Mouse (Mus musculus): ENCODE results near the gene Kifc1.
A peak's percentile ranks its signal among the peaks of the same experiment; 100 is the strongest.

Gene Kifc1

DNA sequence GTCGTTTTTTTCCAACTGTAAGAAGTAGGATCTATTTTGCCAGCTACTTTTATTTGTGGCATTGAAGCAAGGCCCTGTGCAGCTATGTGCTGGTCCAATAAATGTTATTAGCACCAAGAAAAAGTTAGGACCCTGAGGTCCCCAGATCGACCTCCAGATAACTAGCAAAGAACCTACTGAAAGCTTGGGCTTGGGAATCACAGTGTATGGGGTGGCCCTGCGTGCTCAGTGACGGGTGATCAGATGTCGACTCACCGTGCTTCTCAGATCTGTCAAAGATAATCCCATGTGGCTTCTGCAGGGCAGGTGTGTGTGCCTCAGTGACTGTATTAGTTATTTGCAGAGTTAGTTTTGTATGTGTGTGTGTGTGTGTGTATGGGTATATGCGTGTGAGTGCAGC lies 30.9 kb upstream of the Kifc1 start:
- Histone ChIP-seq H3K27me3 (ENCODE audit: insufficient read depth, low read length) (no peaks in the 10 kb centered on the region), H3K36me3 (ENCODE audit: insufficient read depth, low read length) (peaks cover 59% of the 10 kb centered on the region), H3K9me3 (ENCODE audit: low read length) (no peaks in the 10 kb centered on the region), H3K4me3 (replicated peaks; ENCODE audit: low read length) (0 out of 2 replicates have a peak overlapping the region, but pooled peaks have one; percentile 80), H3K4me1 (replicated peaks; ENCODE audit: low read depth, low read length) (peaks cover 88% of the 10 kb centered on the region)
- TF ChIP-seq POU5F1 (IDR thresholded peaks at IDR 0.05; ENCODE audit: borderline replicate concordance, low read length) (no peak), CTCF (conservative IDR thresholded peaks at IDR 0.05; ENCODE audit: low read length) (no peak)

DNA sequence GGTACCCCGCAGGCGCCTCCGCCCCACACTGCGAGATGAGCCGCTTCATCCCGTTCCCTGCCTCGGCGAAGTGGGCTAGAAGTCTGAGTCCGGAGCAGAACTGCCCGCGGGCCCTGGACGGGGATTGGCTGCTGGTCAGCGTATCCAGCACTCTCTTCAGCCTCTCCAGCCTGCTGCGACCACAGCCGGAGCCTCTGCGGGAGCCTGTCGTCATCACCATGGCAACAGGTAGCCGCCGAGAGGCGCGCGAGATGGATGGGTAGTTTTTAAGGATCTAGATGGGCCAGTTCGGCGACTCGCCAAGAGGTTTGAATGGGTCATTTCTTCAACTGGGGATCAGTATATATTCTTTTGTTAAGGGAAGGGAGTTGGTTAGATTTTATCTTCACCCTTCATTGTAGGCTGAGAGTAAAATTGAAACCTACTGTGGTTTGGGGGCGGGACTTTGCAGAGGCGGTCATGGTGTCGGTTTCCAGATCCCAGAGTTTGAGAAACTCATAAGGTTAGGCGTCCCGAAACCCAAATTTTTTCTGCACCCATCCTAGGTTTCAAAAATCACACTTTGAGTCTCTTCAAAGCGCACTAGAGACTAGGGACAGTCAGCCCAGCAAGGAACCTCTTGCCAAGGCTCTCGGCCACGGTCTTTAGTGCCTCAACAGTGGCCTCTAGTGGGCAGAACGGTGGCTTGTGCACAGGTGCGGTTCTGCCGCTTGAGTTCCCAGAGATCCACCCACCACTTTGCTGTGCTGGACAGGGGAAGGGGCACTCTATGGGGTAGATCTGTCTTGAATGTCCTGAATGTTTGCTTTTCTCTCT lies 30.0 kb upstream of the Kifc1 start:
- Histone ChIP-seq H3K27me3 (ENCODE audit: insufficient read depth, low read length) (no peaks in the 10 kb centered on the region), H3K4me3 (replicated peaks; ENCODE audit: low read length) (peak overlapping the region; percentile 80), H3K4me1 (replicated peaks; ENCODE audit: low read depth, low read length) (peaks cover 80% of the 10 kb centered on the region), H3K36me3 (ENCODE audit: insufficient read depth, low read length) (peaks cover 51% of the 10 kb centered on the region), H3K9me3 (ENCODE audit: low read length) (no peaks in the 10 kb centered on the region)
- TF ChIP-seq CTCF (conservative IDR thresholded peaks at IDR 0.05; ENCODE audit: low read length), result peak; percentile 86
- no peak for TF ChIP-seq POU5F1 (IDR thresholded peaks at IDR 0.05; ENCODE audit: borderline replicate concordance, low read length)
- TF ChIP-seq NANOG (IDR thresholded peaks at IDR 0.05; ENCODE audit: borderline replicate concordance, low read length), result no peak

DNA sequence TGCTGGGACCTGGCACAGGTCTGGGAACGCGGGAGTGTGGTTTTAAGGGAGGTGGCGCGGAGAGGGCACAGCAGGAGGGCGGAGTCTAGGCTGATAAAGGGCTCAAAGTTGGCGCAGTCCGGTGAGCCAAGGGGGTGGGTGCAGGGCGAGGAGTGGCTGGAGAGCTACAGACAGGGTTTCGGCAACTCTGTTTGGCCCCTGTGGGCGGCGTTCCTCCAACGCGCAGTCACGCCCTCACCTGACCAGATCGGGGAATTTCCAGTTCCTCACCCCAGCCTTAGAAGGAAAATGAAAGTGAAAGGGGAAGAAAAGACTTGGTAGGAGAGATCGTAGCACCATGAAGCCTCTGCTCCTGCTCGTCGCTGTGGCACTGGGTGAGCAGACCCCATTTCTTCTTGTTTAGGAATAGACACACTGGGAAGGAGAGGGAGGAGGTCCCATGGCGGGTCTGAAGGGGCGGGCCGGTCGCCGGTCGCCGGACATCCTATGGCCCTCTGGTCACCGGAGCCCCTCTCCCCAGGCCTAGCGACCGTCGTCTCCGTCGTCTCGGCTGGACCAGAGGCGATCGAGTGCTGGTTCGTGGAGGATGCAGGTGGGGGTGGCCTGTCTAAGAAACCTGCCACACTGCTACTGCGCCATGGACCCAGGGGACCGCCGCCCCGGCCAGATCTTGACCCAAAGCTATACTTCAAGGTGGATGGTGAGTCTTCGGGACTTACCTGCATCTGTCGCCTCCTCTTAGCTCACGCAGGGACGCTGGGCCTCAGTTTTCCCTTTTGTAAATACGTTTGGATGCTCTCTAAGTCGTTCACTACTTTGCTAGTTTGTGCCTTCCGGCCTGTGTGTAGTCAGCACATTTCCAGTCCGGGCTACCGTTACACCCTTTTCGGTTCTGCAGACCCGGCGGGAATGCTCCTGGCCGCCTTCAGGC lies 29.2 kb upstream of the Kifc1 start:
- H3K36me3 ChIP-seq (ENCODE audit: insufficient read depth, low read length), result peaks cover 55% of the 10 kb centered on the region
- H3K4me3 ChIP-seq (replicated peaks; ENCODE audit: low read length), result peak overlapping the region; percentile 80
- peaks cover 79% of the 10 kb centered on the region for H3K4me1 ChIP-seq (replicated peaks; ENCODE audit: low read depth, low read length)
- no peaks in the 10 kb centered on the region for H3K27me3 ChIP-seq (ENCODE audit: insufficient read depth, low read length)
- no peak for TF ChIP-seq NANOG (IDR thresholded peaks at IDR 0.05; ENCODE audit: borderline replicate concordance, low read length)
- TF ChIP-seq CTCF (conservative IDR thresholded peaks at IDR 0.05; ENCODE audit: low read length), result no peak; the same call in 1 of the 2 replicates
- no peaks in the 10 kb centered on the region for H3K9me3 ChIP-seq (ENCODE audit: low read length)

DNA sequence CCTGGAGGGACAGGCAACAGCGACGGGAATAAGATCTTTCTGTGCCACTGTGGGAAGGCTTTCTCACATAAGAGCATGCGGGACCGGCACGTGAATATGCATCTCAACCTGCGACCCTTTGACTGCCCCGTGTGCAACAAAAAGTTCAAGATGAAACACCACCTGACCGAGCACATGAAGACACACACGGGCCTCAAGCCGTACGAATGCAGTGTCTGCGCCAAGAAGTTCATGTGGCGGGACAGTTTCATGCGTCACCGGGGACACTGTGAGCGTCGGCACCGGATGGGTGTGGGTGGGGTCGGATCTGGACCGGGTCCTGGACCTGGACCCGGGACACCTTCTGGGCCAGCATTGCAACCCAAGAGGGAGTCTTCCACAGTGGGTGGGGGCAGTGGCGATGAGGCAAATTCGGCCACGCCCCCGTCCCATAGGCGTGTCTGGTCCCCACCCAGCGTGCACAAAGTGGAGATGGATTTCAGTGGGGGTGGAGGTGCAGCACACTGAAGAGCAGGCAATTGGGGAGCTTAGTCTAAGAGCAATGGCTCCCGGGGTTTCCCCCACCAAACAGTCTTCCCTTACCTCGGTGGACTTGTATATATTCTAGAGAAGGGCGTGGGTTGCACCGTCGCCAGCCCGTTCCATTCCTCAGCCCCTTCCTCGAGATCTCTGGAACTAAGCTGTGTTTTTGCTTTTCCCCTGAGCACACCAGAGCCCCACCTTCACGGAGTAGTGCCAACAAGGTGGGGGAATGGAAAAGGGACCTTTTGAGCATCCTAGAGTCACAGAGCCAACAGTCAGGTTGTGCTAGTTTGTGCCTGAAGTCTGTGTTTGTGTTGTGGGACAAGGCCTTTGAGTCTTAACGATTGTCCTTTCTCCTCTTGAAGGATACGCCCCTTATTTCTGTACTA lies 28.1 kb upstream of the Kifc1 start:
- Histone ChIP-seq H3K4me1 (replicated peaks; ENCODE audit: low read depth, low read length) (peaks cover 81% of the 10 kb centered on the region), H3K4me3 (replicated peaks; ENCODE audit: low read length) (peak overlapping the region; percentile 80), H3K36me3 (ENCODE audit: insufficient read depth, low read length) (peaks cover 58% of the 10 kb centered on the region), H3K27me3 (ENCODE audit: insufficient read depth, low read length) (no peaks in the 10 kb centered on the region), H3K9me3 (ENCODE audit: low read length) (no peaks in the 10 kb centered on the region)
- TF ChIP-seq NANOG (IDR thresholded peaks at IDR 0.05; ENCODE audit: borderline replicate concordance, low read length), result no peak
- no peak for TF ChIP-seq POU5F1 (IDR thresholded peaks at IDR 0.05; ENCODE audit: borderline replicate concordance, low read length)
- TF ChIP-seq CTCF (conservative IDR thresholded peaks at IDR 0.05; ENCODE audit: low read length), result no peak

DNA sequence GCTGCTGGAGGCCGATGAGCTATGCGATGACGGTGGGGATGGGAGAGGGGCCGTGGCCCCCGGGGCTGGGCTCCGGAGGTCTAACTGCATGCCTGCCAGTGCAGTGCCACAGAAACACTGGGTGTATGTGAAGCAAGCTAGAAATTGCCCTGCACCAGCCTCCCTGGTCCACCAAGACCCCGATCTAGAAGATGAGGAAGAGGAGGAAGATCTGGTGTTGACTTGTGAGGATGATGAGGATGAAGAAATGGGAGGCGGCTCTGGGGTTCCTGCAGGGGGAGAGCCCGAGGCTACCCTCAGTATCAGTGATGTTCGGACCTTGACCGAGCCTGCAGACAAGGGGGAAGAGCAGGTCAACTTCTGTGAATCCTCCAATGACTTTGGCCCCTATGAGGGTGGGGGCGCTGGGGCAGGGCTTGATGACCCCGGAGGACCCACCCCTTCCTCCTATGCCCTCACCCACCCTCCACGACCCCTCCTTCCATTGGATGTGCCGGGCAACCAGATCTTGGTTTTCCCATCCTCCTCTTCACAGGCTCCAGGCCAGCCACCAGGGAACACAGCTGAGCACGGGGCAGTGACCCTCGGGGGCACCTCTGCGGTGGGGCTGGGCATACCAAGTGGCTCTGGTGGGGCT lies 27.3 kb upstream of the Kifc1 start:
- TF ChIP-seq CTCF (conservative IDR thresholded peaks at IDR 0.05; ENCODE audit: low read length) (no peak), NANOG (IDR thresholded peaks at IDR 0.05; ENCODE audit: borderline replicate concordance, low read length) (no peak), POU5F1 (IDR thresholded peaks at IDR 0.05; ENCODE audit: borderline replicate concordance, low read length) (no peak)
- Histone ChIP-seq H3K9me3 (ENCODE audit: low read length) (no peaks in the 10 kb centered on the region), H3K27me3 (ENCODE audit: insufficient read depth, low read length) (no peaks in the 10 kb centered on the region), H3K4me3 (replicated peaks; ENCODE audit: low read length) (peak overlapping the region; percentile 80), H3K4me1 (replicated peaks; ENCODE audit: low read depth, low read length) (peaks cover 83% of the 10 kb centered on the region), H3K36me3 (ENCODE audit: insufficient read depth, low read length) (peaks cover 62% of the 10 kb centered on the region)

DNA sequence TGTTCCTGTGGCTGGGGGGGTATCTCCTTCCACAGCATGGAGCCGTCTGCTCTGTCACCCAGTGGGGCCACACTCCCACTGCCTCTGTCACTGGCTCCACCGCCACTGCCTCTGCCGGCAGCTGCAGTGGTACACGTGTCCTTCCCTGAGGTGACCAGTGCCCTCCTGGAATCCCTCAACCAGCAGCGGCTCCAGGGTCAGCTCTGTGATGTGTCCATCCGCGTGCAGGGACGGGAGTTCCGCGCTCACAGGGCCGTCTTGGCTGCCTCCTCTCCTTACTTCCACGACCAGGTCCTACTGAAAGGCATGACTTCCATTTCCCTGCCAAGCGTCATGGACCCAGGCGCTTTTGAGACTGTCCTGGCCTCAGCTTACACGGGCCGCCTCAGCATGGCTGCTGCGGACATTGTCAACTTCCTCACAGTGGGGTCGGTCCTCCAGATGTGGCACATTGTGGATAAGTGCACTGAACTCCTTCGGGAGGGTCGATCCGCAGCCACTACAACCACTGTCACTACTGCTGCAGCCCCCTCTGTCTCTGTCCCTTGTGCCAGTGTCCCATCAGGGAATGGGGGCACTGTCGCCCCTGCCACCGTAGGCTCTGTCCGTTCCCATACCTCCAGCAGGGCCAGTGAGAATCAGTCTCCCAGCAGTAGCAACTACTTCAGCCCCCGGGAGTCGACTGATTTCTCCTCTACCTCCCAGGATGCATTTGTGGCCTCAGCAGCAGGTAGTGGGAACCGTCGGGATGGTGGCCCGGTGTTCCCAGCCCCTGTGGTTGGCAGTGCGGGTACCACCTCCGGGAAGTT lies 26.6 kb upstream of the Kifc1 start:
- no peak for TF ChIP-seq POU5F1 (IDR thresholded peaks at IDR 0.05; ENCODE audit: borderline replicate concordance, low read length)
- TF ChIP-seq CTCF (conservative IDR thresholded peaks at IDR 0.05; ENCODE audit: low read length), result no peak
- no peak for TF ChIP-seq NANOG (IDR thresholded peaks at IDR 0.05; ENCODE audit: borderline replicate concordance, low read length)
- H3K4me3 ChIP-seq (replicated peaks; ENCODE audit: low read length), result peak overlapping the region; percentile 80
- peaks cover 62% of the 10 kb centered on the region for H3K36me3 ChIP-seq (ENCODE audit: insufficient read depth, low read length)
- H3K4me1 ChIP-seq (replicated peaks; ENCODE audit: low read depth, low read length), result peaks cover 87% of the 10 kb centered on the region
- H3K9me3 ChIP-seq (ENCODE audit: low read length), result no peaks in the 10 kb centered on the region
- H3K27me3 ChIP-seq (ENCODE audit: insufficient read depth, low read length), result no peaks in the 10 kb centered on the region

DNA sequence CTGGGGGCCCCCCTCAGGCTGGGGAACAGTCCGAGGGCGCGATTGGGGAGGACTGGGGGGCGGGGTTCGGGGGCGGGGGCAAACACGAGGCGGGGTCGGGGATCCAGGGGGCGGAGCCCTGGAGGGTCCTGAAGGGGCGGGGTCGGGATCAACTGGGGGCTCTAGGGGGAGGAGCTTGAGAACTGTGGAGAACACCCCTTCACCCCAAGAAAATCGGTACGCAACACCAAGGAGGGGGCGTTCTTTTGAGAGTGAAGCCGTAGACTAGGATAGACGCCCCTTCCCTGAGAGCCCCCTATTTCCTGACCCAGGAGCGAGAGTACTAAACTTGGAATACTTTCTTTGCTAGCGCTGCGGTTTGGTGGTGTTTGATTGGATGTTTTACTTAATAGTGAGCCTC lies 25.8 kb upstream of the Kifc1 start:
- Histone ChIP-seq H3K4me3 (replicated peaks; ENCODE audit: low read length) (peak overlapping the region; percentile 80), H3K36me3 (ENCODE audit: insufficient read depth, low read length) (peaks cover 62% of the 10 kb centered on the region), H3K27me3 (ENCODE audit: insufficient read depth, low read length) (no peaks in the 10 kb centered on the region), H3K4me1 (replicated peaks; ENCODE audit: low read depth, low read length) (peaks cover 87% of the 10 kb centered on the region), H3K9me3 (ENCODE audit: low read length) (no peaks in the 10 kb centered on the region)
- TF ChIP-seq CTCF (conservative IDR thresholded peaks at IDR 0.05; ENCODE audit: low read length) (no peak), NANOG (IDR thresholded peaks at IDR 0.05; ENCODE audit: borderline replicate concordance, low read length) (no peak), POU5F1 (IDR thresholded peaks at IDR 0.05; ENCODE audit: borderline replicate concordance, low read length) (no peak)

Measured in E14TG2a.4 (cell line).